Mouse (Mus musculus): ENCODE results near the gene Sgcg.
A peak's percentile ranks its signal among the peaks of the same experiment; 100 is the strongest.

Gene Sgcg

GRCm38 (mm10) chr14:61258352-61258751, at the start of gene Sgcg:
Gene Sgcg (minus strand): TSS chr14:61258490.
- DNase-seq (ENCODE audit: low spot score): no peak

- DNase-seq (ENCODE audit: low spot score): no peak
These were observed 45.8 kb upstream of the Sgcg start for GRCm38 (mm10) chr14:61303969-61304609.

GRCm38 (mm10) chr14:61302428-61302827, 44.1 kb upstream of the Sgcg start:
- DNase-seq (ENCODE audit: low spot score): no peak

- no peak for DNase-seq (ENCODE audit: low spot score)
These were observed 43.0 kb upstream of the Sgcg start for GRCm38 (mm10) chr14:61301323-61301722.

GRCm38 (mm10) chr14:61299810-61300209, 41.5 kb upstream of the Sgcg start:
- no peak for DNase-seq (ENCODE audit: low spot score)

- peak; percentile 60 for DNase-seq (ENCODE audit: low spot score)
These were observed 36.4 kb upstream of the Sgcg start for GRCm38 (mm10) chr14:61294738-61295079.

GRCm38 (mm10) chr14:61293884-61294737, 35.8 kb upstream of the Sgcg start:
- DNase-seq (ENCODE audit: low spot score): peak; percentile 60

GRCm38 (mm10) chr14:61290664-61291063, 32.4 kb upstream of the Sgcg start:
- DNase-seq (ENCODE audit: low spot score): no peak

GRCm38 (mm10) chr14:61288606-61289286, 30.5 kb upstream of the Sgcg start:
- DNase-seq (ENCODE audit: low spot score): no peak

GRCm38 (mm10) chr14:61278676-61279300, 20.5 kb upstream of the Sgcg start:
- no peak for DNase-seq (ENCODE audit: low spot score)

- DNase-seq (ENCODE audit: low spot score): peak; percentile 27
These were observed 19.0 kb upstream of the Sgcg start for GRCm38 (mm10) chr14:61277285-61277684.

- no peak for DNase-seq (ENCODE audit: low spot score)
These were observed 16.3 kb upstream of the Sgcg start for GRCm38 (mm10) chr14:61274414-61275198.

- no peak for DNase-seq (ENCODE audit: low spot score)
These were observed 9.7 kb upstream of the Sgcg start for GRCm38 (mm10) chr14:61267908-61268475.

GRCm38 (mm10) chr14:61259084-61259483, 794 bp upstream of the Sgcg start:
- DNase-seq (ENCODE audit: low spot score): no peak

- no peak for DNase-seq (ENCODE audit: low spot score)
These were observed 5.5 kb downstream of the Sgcg start for GRCm38 (mm10) chr14:61252596-61253388.

GRCm38 (mm10) chr14:61246444-61246843, 11.8 kb downstream of the Sgcg start:
- DNase-seq (ENCODE audit: low spot score): no peak

- DNase-seq (ENCODE audit: low spot score): peak; percentile 27
These were observed 15.7 kb downstream of the Sgcg start for GRCm38 (mm10) chr14:61242611-61243010.

- DNase-seq (ENCODE audit: low spot score): no peak
These were observed 19.5 kb downstream of the Sgcg start for GRCm38 (mm10) chr14:61238751-61239150.

GRCm38 (mm10) chr14:61237101-61237654, 21.1 kb downstream of the Sgcg start:
- DNase-seq (ENCODE audit: low spot score): no peak

GRCm38 (mm10) chr14:61235846-61236474, 22.3 kb downstream of the Sgcg start:
- no peak for DNase-seq (ENCODE audit: low spot score)

All from c-Kit-positive CD71-positive TER-119-positive erythroid progenitor cells, embryonic 14.5 days (primary cell).